Mouse (Mus musculus): ENCODE measurements around the gene Svip.

Svip gene

DNA sequence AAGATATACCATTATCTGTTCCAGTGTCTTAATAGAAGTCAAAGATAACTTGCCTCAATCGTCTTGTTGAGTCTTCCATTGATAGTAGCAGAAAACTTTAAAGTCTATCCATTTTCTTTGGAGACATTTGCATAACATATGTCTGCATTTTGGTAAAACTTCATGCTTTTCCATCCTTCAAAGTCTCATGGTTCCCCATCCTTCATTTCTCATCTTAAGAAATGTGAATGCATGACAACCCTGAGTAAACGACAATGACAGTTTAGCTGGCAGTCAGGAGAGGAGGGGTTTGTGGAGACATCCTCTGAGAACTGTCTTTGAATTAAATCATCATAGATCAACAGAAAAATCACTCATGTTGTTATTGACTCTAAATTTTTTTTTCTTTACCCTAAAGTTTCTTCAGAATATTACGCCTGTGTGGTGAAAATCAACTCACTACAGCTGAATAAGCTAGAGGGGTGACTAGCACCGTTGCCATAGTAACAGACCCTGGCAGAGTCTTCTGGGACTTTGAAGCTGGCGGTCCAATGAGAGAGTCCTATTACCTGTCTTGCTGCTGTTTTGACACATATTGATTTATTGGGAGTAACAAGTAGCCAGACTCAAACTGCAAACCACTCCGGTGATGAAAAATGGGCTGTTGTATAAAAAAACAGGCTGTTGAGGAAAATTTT lies 45.0 kb downstream of the Svip start:
- DNase-seq = no peak

DNA sequence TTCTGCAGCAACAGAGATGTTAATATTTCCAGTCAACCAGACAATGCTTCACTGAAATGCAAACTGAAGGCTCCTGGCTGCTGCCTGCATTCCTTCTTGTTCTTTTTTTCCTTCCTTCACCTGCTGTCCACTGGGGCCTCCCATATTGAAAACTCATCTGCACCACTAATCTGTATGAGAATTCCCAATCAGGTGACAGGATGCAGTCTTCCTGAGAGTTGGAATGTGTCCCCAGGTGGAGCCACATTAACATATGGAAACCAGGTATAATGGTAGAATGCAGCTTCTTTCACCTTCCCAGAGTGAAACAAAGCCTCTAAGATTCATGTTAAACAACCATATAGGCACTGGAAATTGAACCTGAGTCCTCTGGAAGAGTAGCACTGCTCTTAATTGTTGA lies 48.1 kb downstream of the Svip start:
- no peak for DNase-seq

DNA sequence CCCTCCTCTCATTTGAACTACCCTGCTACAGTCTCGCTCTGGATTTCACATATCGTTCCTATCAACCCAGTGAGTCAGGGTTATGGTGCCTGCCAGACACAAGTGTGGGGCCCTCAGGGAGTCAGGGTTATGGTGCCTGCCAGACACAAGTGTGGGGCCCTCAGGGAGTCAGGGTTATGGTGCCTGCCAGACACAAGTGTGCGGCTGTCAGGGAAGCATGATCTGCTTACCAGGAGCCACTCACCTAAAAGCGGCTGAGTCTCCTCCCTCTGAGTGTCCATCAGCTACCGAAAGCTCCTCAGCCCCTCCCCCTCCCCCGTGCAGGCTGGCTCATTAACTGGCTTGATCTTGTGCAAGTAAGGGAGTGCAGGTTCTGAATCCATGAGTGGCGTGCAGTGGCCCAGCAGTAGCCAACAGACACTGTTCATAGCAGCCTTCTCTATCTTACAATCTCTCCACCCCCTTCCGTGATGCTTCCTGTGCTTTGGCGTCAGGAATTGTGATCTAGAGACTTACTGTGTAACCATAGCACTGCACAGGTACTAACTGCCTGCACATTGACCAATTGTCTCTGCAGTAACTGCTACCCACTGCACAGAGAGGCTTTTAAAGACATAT lies 50.3 kb downstream of the Svip start:
- no peak for DNase-seq
